Mouse (Mus musculus) heart, postnatal 25 days (tissue): ENCODE results near the gene Sox5. TPM values are rescaled to one million over a fixed set of nuclear protein-coding genes. Genes with fewer than 3 reads are reported as not detected.

Source experiments
- DNase-seq: peaks from one replicate; pipeline ENCODE4 v3.0.0; 2022; ENCODE audit warnings: low spot score
- intact Hi-C: fragments of 180-260 bp; cut with DNase I; formaldehyde crosslinking; loops from one replicate; pipeline ENCODE4 v1.15.1; 2025
- total RNA-seq, 2 experiments: library from RNA; stranded (reverse); gene quantifications; 2 replicates each; pipeline ENCODE4 v1.2.3; 2021

The Sox5 gene
- total RNA-seq, 2 experiments from 2014 or later, result 2.8 to 2.9 TPM

GRCm38 (mm10) chr6:143787360-143787759, 994.4 kb downstream of the Sox5 start:
- intact Hi-C loops, result no loop called here
- DNase-seq, result no peak

- no peak for DNase-seq
- intact Hi-C loops, result no loop called here
These were observed 996.1 kb downstream of the Sox5 start for GRCm38 (mm10) chr6:143785685-143786084.
